Mouse (Mus musculus) G1E (cell line): ENCODE measurements at regions not wholly inside any gene's neighbourhood (a gene's known extent, or its start where the extent isn't known, plus 50 kb on each side); places are given as distances from the start of the nearest gene placed in this dataset.

Experiments used
- ATAC-seq: 2 replicates; pipeline ENCODE4 v1.8.0; 2016; ENCODE audit warnings: mild to moderate bottlenecking; ENCODE audit not compliant: insufficient number of reproducible peaks, poor library complexity, low FRiP score, severe bottlenecking; ENCODE audit errors: extremely low read depth
- DNase-seq: peaks from one replicate; pipeline ENCODE4 v3.0.0; 2012; ENCODE audit warnings: low spot score
- H3K27me3 ChIP-seq: 2 replicates; pipeline ENCODE4 v1.6.1; 2012; ENCODE audit warnings: mild to moderate bottlenecking, low read length, inconsistent platforms; ENCODE audit not compliant: insufficient read depth
- H3K36me3 ChIP-seq: replicated peaks from 2 replicates; pipeline ENCODE3; 2012; ENCODE audit warnings: mild to moderate bottlenecking, inconsistent platforms
- H3K4me1 ChIP-seq: 2 replicates; pipeline ENCODE4 v1.6.1; 2012; ENCODE audit warnings: low read depth, low read length, inconsistent platforms, mixed read lengths; ENCODE audit not compliant: insufficient read depth
- H3K4me3 ChIP-seq: 2 replicates; pipeline ENCODE4 v1.5.1; 2012; ENCODE audit warnings: low read depth, mild to moderate bottlenecking, inconsistent platforms, low read length, moderate library complexity, mixed read lengths
- H3K9me3 ChIP-seq: replicated peaks from 2 replicates; pipeline ENCODE4 v1.6.1; 2012; ENCODE audit warnings: inconsistent platforms
- CTCF ChIP-seq: IDR thresholded peaks from 2 replicates; pipeline ENCODE4 v1.5.1; 2012; ENCODE audit warnings: low read depth, low read length, inconsistent platforms, mixed read lengths
- GATA1 ChIP-seq: IDR thresholded peaks from 2 replicates; pipeline ENCODE4 v1.6.1; 2012; ENCODE audit warnings: borderline replicate concordance, low read length, inconsistent platforms, mixed read lengths
- GATA2 ChIP-seq: IDR thresholded peaks from 2 replicates; pipeline ENCODE4 v1.6.1; 2012; ENCODE audit warnings: low read depth, low read length, inconsistent platforms, borderline replicate concordance
- POLR2AphosphoS5 ChIP-seq: IDR thresholded peaks from 2 replicates; pipeline ENCODE4 v1.6.1; 2012; ENCODE audit warnings: low read depth, low read length, inconsistent platforms; ENCODE audit not compliant: insufficient replicate concordance
- TAL1 ChIP-seq: conservative IDR thresholded peaks from 2 replicates; pipeline ENCODE4 v1.6.1; 2012; ENCODE audit warnings: low read depth, low read length, inconsistent platforms, mixed read lengths

DNA sequence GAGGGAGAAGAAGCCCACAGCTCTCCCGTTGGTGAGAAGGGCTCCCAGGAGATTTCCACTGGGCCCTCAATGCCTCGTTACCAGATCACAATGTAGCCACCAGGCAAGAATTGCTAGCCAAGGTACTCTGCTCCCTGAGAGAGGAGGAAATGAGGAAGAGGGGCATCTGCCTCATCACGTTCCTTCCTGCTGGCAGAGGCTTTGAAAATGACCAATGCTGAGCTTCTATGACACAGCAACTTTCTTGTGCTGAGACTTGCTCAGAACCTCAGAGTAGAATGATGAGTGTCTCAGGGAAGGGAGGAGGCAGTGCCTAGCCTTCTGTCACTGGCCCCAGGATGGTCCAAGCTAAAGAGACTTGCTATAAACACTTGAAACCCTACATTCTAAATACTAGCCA is 78.7 kb upstream of the Hsd17b12 start:
- Histone ChIP-seq H3K36me3 (no peaks in the 10 kb centered on the region), H3K27me3 (peaks cover 15% of the 10 kb centered on the region; the same call in 1 of the 2 replicates), H3K4me1 (no peaks in the 10 kb centered on the region; the same call in 1 of the 2 replicates), H3K9me3 (no peaks in the 10 kb centered on the region), H3K4me3 (no peak overlapping the region)
- no peak for TF ChIP-seq CTCF
- no peak for TF ChIP-seq GATA1
- no peak for TF ChIP-seq GATA2
- no peak for TF ChIP-seq TAL1
- no peak for TF ChIP-seq POLR2AphosphoS5
- no peak for DNase-seq
- ATAC-seq = peak; percentile 45

DNA sequence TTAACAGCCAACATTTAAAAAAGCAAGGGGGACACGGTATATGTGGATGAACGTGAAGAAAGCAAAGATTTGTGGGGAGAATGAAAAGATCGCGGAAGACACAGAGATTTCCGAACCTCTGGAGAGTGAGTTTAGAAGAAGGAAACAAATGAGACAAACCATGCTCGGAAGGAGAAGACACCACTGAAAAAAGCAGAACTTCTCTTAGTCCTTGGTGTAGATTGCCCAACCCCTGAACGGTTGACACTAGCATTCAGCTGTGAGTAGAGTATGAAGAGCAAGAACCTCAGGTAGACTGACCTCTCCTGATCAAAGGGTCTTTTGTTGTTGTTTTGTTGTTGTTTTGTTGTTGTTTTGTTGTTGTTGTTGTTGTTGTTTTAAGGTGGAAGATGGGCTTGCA is 75.8 kb upstream of the Hsd17b12 start:
- DNase-seq (no peak), ATAC-seq (no peak)
- TF ChIP-seq TAL1 (no peak), POLR2AphosphoS5 (no peak)

DNA sequence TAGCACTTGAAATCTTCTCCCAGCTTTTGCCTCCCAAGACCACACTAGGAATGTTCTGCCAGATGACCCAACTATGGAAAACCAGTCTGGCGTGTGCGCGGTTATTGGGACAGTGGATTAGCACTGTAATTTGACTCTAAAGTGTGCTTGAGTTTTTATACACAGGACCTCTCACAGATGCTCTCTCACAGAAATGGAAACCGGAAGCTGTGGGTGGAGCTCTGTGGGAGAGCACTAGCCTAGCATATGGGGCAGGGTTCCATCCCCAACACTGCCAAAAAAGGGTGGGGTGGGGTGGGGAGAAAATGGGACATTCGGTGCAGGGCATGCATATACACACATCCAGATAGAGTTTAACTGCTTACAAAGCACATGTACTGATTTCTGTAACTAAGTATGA is 61.7 kb upstream of the Hsd17b12 start:
- H3K4me1 ChIP-seq = peaks cover 5% of the 10 kb centered on the region; the same call in 1 of the 2 replicates
- no peaks in the 10 kb centered on the region for H3K9me3 ChIP-seq
- no peak for DNase-seq
- H3K27me3 ChIP-seq = peaks cover 3% of the 10 kb centered on the region
- no peak overlapping the region for H3K4me3 ChIP-seq
- no peaks in the 10 kb centered on the region for H3K36me3 ChIP-seq
- no peak for TF ChIP-seq TAL1
- no peak for TF ChIP-seq GATA1
- no peak for TF ChIP-seq CTCF
- no peak for TF ChIP-seq POLR2AphosphoS5
- no peak for ATAC-seq

More for the DNA sequence above, 75.8 kb upstream of the Hsd17b12 start:
- Histone ChIP-seq H3K4me3 (no peak overlapping the region), H3K27me3 (no peaks in the 10 kb centered on the region), H3K9me3 (no peaks in the 10 kb centered on the region), H3K36me3 (no peaks in the 10 kb centered on the region), H3K4me1 (no peaks in the 10 kb centered on the region; the same call in 1 of the 2 replicates)

DNA sequence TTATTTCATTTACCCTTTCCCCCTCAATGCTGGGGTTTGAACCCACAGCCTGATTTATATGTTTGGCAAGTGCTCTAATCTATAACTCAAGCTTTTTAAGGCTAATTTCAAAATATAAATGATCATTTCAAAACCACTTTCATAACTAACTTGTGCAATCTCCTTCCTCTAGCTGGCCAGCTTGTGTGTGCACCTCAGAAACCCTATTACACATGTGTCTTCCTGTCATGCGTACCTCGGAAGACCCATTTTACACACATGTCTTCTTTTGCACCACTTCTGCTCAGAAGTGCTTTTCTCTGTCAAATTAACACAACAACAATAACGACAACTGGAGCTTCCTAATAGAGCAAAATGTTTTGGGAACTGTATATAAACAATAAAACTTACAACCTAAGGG is 59.7 kb upstream of the Hsd17b12 start:
- Histone ChIP-seq H3K4me3 (no peak overlapping the region), H3K4me1 (peaks cover 5% of the 10 kb centered on the region; the same call in 1 of the 2 replicates), H3K9me3 (no peaks in the 10 kb centered on the region), H3K27me3 (no peaks in the 10 kb centered on the region; the same call in 1 of the 2 replicates), H3K36me3 (no peaks in the 10 kb centered on the region)
- no peak for DNase-seq
- no peak for ATAC-seq
- no peak for TF ChIP-seq GATA2
- TF ChIP-seq TAL1 = no peak

DNA sequence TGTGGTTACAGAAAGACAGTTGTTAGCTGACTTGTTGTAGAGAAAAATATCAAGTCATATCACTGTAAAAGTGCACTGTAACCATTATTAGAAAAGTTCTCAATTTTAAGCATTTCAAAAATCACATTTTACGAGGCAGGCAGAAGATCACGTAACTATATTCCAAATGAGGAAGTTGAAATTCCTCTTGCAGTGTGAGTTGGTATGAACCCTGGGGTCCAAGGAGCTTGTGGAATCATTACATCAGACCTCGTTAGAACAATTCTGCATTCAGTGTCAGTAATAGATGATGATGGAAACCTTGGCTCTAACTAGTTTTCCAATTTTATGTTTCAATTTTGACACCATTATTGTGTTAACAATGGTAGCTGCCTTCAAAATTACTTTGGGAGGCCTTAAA is 57.7 kb upstream of the Hsd17b12 start:
- ATAC-seq = no peak
- no peaks in the 10 kb centered on the region for H3K9me3 ChIP-seq
- DNase-seq = no peak
- no peaks in the 10 kb centered on the region for H3K36me3 ChIP-seq
- no peaks in the 10 kb centered on the region; the same call in 1 of the 2 replicates for H3K27me3 ChIP-seq
- no peak overlapping the region for H3K4me3 ChIP-seq
- H3K4me1 ChIP-seq = peaks cover 5% of the 10 kb centered on the region; the same call in 1 of the 2 replicates
- TF ChIP-seq CTCF (no peak), GATA2 (no peak), TAL1 (no peak), GATA1 (no peak), POLR2AphosphoS5 (no peak)
